Mouse (Mus musculus) ES-E14 (cell line): ENCODE measurements around the gene Tead2. TPM values are rescaled to one million over a fixed set of nuclear protein-coding genes. Genes with fewer than 3 reads are reported as not detected.

Experiments used
- DNase-seq: peaks from one replicate; pipeline ENCODE4 v3.0.0-alpha.2; 2013; ENCODE audit warnings: low read depth, low spot score
- H3K27ac ChIP-seq: 2 replicates; pipeline ENCODE4 v1.5.1; 2012; ENCODE audit warnings: low read depth, mild to moderate bottlenecking, low read length, moderate library complexity, mixed read lengths; ENCODE audit not compliant: poor library complexity, insufficient read depth, severe bottlenecking
- H3K36me3 ChIP-seq: 2 replicates; pipeline ENCODE4 v1.6.1; 2012; ENCODE audit warnings: mild to moderate bottlenecking, low read length, moderate library complexity, mixed read lengths; ENCODE audit not compliant: control insufficient read depth, poor library complexity, insufficient read depth, severe bottlenecking
- H3K4me1 ChIP-seq, 2 experiments: fragments of 150-350 bp in 1 of 2; sonication (generic) in 1 of 2; 2 replicates each; pipeline ENCODE4 v1.6.1; 2012; ENCODE audit warnings: low read length in 2 of 2, mild to moderate bottlenecking in 1 of 2, mixed read lengths in 1 of 2; ENCODE audit not compliant: control insufficient read depth in 2 of 2, insufficient read depth in 2 of 2, poor library complexity in 1 of 2
- H3K4me3 ChIP-seq, 2 experiments: fragments of 150-350 bp in 1 of 2; sonication (generic) in 1 of 2; 2 replicates each; pipeline ENCODE4 v1.5.1; 2012; ENCODE audit warnings: low read length in 2 of 2, low read depth in 1 of 2, mild to moderate bottlenecking in 1 of 2, mixed read lengths in 1 of 2; ENCODE audit not compliant: insufficient read depth in 1 of 2, poor library complexity in 1 of 2, severe bottlenecking in 1 of 2
- H3K9ac ChIP-seq: 2 replicates; pipeline ENCODE4 v1.6.1; 2012; ENCODE audit warnings: low read depth, mild to moderate bottlenecking, low read length, mixed read lengths; ENCODE audit not compliant: poor library complexity, insufficient read depth, severe bottlenecking
- H3K9me3 ChIP-seq: fragments of 150-350 bp; sonication (generic); 2 replicates; pipeline ENCODE4 v1.6.1; 2012; ENCODE audit warnings: low read depth, mild to moderate bottlenecking, low read length; ENCODE audit not compliant: control insufficient read depth, insufficient read depth
- CHD2 ChIP-seq: IDR thresholded peaks from 2 replicates; pipeline ENCODE4 v1.6.1; 2014; ENCODE audit warnings: mild to moderate bottlenecking, low read depth, low read length, inconsistent platforms
- HCFC1 ChIP-seq: IDR thresholded peaks from 2 replicates; pipeline ENCODE4 v1.6.1; 2012; ENCODE audit warnings: low read length, inconsistent platforms, borderline replicate concordance; ENCODE audit not compliant: insufficient read depth
- MAFK ChIP-seq: IDR thresholded peaks from 2 replicates; pipeline ENCODE4 v1.6.1; 2014; ENCODE audit warnings: mild to moderate bottlenecking, low read depth, low read length, inconsistent platforms; ENCODE audit not compliant: insufficient read depth
- ZC3H11A ChIP-seq: IDR thresholded peaks from 2 replicates; pipeline ENCODE4 v1.6.1; 2012; ENCODE audit warnings: low read depth, mild to moderate bottlenecking, inconsistent platforms, low read length, borderline replicate concordance
- ZNF384 ChIP-seq: IDR thresholded peaks from 2 replicates; pipeline ENCODE4 v1.6.1; 2012; ENCODE audit warnings: low read depth, low read length, inconsistent platforms
- in situ Hi-C, 2 experiments: fragments of 600-800 bp; cut with MboI; formaldehyde crosslinking; loops; one replicate each; pipeline ENCODE4 v1.15.1; 2025; ENCODE audit warnings: low sequenced_read_pairs in 2 of 2, inconsistent platforms in 1 of 2; ENCODE audit not compliant: unreplicated experiment in 2 of 2
- total RNA-seq: library from RNA; depleted of rRNA; stranded (reverse); fragments of 300-350 nt; gene quantifications from 2 replicates; pipeline ENCODE4 v1.2.3, GENCODE M21; 2012

Tead2 gene
- total RNA-seq, 1 experiment, result 95.9 TPM

GRCm38 (mm10) chr7:45192585-45193310 lies 22.8 kb upstream of the Tead2 start:
- no peak overlapping the region for H3K4me3 ChIP-seq
- no peak overlapping the region for H3K27ac ChIP-seq
- H3K36me3 ChIP-seq, result no peaks in the 10 kb centered on the region
- no peaks in the 10 kb centered on the region for H3K9me3 ChIP-seq
- in situ Hi-C loops, result no loop called here
- DNase-seq, result no peak
- H3K4me1 ChIP-seq, result peaks cover 0 to 29% of the 10 kb centered on the region in 2 experiments; a peak in 2 of 4 replicates
- no peak for TF ChIP-seq HCFC1
- no peak for TF ChIP-seq ZC3H11A
- TF ChIP-seq ZNF384, result no peak
- no peak for TF ChIP-seq CHD2
- TF ChIP-seq MAFK, result no peak
- no peak overlapping the region for H3K9ac ChIP-seq

- TF ChIP-seq CHD2 (no peak), HCFC1 (no peak), MAFK (no peak), ZNF384 (no peak), ZC3H11A (no peak)
- Histone ChIP-seq H3K9ac (no peak overlapping the region), H3K4me3 (no peak overlapping the region), H3K36me3 (no peaks in the 10 kb centered on the region), H3K9me3 (no peaks in the 10 kb centered on the region), H3K27ac (no peak overlapping the region), H3K4me1 (peaks cover 0 to 27% of the 10 kb centered on the region in 2 experiments; a peak in 1 of 4 replicates)
- no peak for DNase-seq
- in situ Hi-C loops, result no loop called here
Observed at GRCm38 (mm10) chr7:45193406-45193805, 22.1 kb upstream of the Tead2 start.

GRCm38 (mm10) chr7:45193871-45194785 lies 21.4 kb upstream of the Tead2 start:
- H3K9me3 ChIP-seq, result no peaks in the 10 kb centered on the region
- TF ChIP-seq ZNF384 (no peak), ZC3H11A (no peak), MAFK (no peak), HCFC1 (no peak), CHD2 (no peak)
- H3K4me3 ChIP-seq, result no peak overlapping the region
- no peaks in the 10 kb centered on the region for H3K36me3 ChIP-seq
- H3K9ac ChIP-seq, result no peak overlapping the region
- peaks cover 0 to 25% of the 10 kb centered on the region in 2 experiments; a peak in 1 of 4 replicates for H3K4me1 ChIP-seq
- no peak for DNase-seq
- H3K27ac ChIP-seq, result no peak overlapping the region
- in situ Hi-C loops, result no loop called here

GRCm38 (mm10) chr7:45195341-45196175 lies 20.0 kb upstream of the Tead2 start:
- no peak for DNase-seq
- Histone ChIP-seq H3K9ac (no peak overlapping the region), H3K4me3 (no peak overlapping the region), H3K27ac (no peak overlapping the region), H3K36me3 (no peaks in the 10 kb centered on the region), H3K9me3 (no peaks in the 10 kb centered on the region), H3K4me1 (peaks cover 0 to 18% of the 10 kb centered on the region in 2 experiments; a peak in 1 of 4 replicates)
- in situ Hi-C loops, result no loop called here
- no peak for TF ChIP-seq CHD2
